Mouse (Mus musculus) liver, embryonic 14.5 days (tissue): ENCODE measurements around the gene Clk2.

Experiments used
- CTCF ChIP-seq: IDR thresholded peaks from 2 replicates; pipeline ENCODE4 v1.5.1; 2016; ENCODE audit warnings: antibody characterized with exemption, low read depth, control low read depth
- EP300 ChIP-seq: IDR thresholded peaks from 2 replicates; pipeline ENCODE4 v1.6.1; 2016; ENCODE audit warnings: antibody characterized with exemption, low read depth

DNA sequence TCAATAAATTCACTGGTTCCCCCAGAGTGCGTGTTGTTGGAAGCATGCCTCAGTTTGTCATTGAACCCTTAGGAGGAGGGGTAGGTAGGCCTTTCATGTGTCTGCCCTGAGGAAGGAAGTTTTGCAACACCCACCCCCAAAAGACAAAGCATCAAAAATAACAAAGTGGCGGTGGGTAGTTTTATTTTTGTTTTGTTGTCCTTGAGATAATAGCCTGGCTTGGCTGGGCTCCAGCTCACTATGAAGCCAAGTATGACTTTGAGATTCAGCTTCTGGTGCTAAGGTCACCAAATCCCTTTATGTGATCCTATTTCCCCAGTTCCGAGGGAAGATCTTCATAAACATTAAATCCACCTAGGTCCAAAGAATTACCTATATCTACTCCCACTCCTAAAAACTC is 40.4 kb upstream of the Clk2 start:
- TF ChIP-seq CTCF (no peak), EP300 (no peak)
